Mouse (Mus musculus) liver, adult (tissue): Measurements from ENCODE around the gene Atp6v1e1.

ENCODE experiments used
- GATA4 ChIP-seq: IDR thresholded peaks from 2 replicates; pipeline ENCODE4 v1.6.1; 2014; ENCODE audit warnings: mild to moderate bottlenecking, low read length; ENCODE audit not compliant: insufficient replicate concordance

Atp6v1e1 gene

GRCm38 (mm10) chr6:120830866-120831608, 8.4 kb upstream of the Atp6v1e1 start:
- no peak for TF ChIP-seq GATA4

GRCm38 (mm10) chr6:120830056-120830455, 7.5 kb upstream of the Atp6v1e1 start:
- no peak for TF ChIP-seq GATA4

- TF ChIP-seq GATA4 = no peak
These were observed 483 bp upstream of the Atp6v1e1 start for GRCm38 (mm10) chr6:120822937-120823614.

GRCm38 (mm10) chr6:120821715-120822114, 878 bp downstream of the Atp6v1e1 start:
- no peak for TF ChIP-seq GATA4

- TF ChIP-seq GATA4 = no peak
These were observed 1.7 kb downstream of the Atp6v1e1 start for GRCm38 (mm10) chr6:120820941-120821340.

DNA sequence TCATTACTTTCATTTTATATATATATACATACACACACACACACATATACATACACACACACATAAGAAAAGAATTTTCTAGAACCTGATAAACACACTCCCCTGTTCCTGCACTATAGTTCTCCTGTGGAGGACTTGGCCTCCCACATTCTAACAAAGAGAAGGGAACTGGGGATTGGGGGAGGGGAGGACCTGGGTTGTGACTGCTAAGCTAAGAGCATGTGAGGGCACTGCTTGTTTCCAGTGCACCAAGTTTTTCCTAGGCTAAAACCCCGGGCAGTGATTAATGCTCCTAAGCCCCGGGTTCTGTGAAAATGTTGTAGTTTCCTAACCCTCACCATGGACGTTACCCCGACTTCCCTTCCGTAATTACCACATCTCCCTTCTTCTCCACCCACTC, 2.4 kb downstream of the Atp6v1e1 start:
- no peak for TF ChIP-seq GATA4

DNA sequence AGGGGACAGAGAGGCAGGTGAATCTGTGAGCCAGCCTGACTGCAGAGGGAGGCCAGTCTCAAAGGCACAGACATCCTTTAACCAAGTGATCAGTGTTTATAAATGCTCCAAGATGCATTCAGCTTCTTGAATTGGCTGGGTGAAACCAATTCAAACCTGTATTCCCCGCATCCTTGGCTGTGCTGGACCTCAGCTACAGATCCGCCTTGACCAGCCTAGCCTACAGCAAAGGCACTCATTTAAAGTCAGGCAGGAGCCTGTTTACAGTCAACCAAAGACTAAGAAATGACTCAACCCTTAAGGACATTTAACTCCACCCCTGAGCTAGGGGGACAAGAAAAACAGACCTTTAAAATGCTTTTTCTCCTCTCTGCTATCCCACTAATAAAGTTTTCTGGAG, 3.3 kb downstream of the Atp6v1e1 start:
- no peak for TF ChIP-seq GATA4

- TF ChIP-seq GATA4 = no peak
These were observed 14.9 kb downstream of the Atp6v1e1 start for GRCm38 (mm10) chr6:120807738-120808081.

DNA sequence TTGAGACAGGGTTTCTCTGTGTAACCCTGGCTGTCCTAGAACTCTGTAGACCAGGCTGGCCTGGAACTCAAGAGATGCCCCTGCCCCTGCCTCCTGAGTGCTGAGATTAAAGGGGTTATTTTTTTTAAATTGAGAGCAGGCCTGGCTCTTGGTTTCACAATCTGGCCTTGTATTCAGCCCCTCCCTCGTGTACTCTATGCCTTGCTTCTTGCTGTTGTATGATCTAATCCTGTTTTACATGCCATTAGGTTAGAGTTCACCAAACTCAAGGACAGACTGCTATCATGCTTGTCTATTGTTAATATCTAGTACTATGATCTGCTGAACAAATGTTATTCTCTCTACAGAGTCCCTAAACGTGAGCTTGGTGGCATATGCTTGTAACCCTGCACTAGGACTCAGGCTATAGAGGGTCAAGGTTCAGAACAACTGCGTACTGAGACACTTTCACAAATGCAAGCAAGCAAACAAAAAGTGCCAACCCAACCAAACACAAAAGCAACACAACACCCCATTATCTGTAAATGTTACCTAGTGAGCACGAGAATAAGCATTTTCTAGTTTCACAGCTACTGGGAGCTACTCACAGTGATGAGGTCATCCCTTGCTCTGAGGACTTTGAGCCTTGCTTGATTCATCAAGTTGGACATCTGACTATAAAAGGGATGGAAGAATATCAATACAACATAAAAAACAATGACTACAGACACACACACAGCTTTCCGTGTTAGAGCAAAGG, 15.4 kb downstream of the Atp6v1e1 start:
- TF ChIP-seq GATA4 = no peak

GRCm38 (mm10) chr6:120799581-120800041, 23.0 kb downstream of the Atp6v1e1 start:
- TF ChIP-seq GATA4 = no peak

- TF ChIP-seq GATA4 = no peak
These were observed 23.7 kb downstream of the Atp6v1e1 start for GRCm38 (mm10) chr6:120798905-120799304.

DNA sequence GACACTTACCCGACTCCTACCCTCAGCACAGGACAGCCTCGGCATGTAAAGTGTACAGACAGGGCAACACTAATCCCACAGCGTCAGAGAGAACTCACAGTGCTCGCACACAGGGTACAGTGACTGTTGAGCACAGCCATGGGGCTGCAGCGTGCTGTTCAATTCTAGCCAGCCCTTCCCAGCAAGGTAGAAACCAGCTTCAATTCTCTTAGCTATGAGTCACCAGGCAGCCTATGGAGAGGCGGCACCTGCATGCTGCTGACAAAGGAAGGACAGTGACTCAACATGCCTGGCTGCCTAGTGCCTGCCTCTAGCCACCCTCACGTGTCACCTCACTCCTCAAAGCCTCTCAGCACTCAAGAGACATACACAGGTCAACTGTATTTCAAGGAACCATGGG, 24.6 kb downstream of the Atp6v1e1 start:
- no peak for TF ChIP-seq GATA4

GRCm38 (mm10) chr6:120796111-120796510, 26.5 kb downstream of the Atp6v1e1 start:
- TF ChIP-seq GATA4 = no peak

- TF ChIP-seq GATA4 = no peak
These were observed 27.0 kb downstream of the Atp6v1e1 start for GRCm38 (mm10) chr6:120795422-120796086.

- no peak for TF ChIP-seq GATA4
These were observed 29.6 kb downstream of the Atp6v1e1 start for GRCm38 (mm10) chr6:120792947-120793346.
